Mouse (Mus musculus) retina, adult 2 months (tissue): ENCODE results near the gene Asic5.

Source experiments
- DNase-seq: peaks from one replicate; pipeline ENCODE4 v3.0.0-alpha.2; 2012; ENCODE audit warnings: low read depth, low spot score

Gene Asic5

DNA sequence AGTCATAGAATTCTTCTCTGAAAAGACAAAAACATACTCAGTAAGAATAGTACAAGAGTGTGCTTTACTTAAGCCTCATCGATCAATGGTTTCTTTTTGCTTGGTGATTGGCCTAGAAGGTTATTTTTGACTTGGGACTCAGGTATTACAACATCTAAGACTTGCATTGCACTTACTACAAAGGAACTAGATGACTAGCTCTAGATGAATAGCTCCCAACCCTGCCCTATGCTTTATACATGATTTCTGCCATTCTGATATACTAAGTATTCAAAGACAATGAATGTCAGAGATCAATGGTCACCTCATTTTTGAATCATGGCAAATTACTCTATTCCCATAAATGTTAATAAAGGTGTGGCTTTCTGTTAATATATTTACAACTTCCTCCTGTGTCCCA is 24.9 kb downstream of the Asic5 start:
- DNase-seq = no peak

DNA sequence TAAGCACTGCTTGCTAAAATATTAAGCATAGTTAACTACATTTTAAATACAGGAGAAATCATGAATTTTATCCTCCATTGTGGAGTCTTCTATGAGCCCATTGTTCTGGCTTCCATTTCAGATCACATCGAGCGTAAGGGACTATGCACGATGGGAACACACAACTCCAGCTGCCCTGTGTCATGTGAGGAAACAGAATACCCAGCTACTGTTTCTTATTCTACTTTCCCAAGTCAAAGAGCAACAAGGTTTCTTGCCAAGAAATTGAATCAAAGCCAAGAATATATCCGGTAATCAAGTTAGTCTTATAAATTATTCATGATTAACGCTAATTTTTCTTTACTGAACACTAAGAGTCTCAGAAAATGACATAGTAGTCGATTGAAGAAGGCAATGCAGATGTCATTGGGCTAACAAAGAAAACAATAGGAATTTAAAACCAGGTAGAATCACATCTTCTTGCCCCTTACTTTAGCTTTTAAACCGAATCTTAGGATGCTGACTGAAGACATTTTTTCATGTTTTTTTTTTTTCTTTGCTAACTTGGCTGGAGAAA is 32.1 kb downstream of the Asic5 start:
- no peak for DNase-seq

DNA sequence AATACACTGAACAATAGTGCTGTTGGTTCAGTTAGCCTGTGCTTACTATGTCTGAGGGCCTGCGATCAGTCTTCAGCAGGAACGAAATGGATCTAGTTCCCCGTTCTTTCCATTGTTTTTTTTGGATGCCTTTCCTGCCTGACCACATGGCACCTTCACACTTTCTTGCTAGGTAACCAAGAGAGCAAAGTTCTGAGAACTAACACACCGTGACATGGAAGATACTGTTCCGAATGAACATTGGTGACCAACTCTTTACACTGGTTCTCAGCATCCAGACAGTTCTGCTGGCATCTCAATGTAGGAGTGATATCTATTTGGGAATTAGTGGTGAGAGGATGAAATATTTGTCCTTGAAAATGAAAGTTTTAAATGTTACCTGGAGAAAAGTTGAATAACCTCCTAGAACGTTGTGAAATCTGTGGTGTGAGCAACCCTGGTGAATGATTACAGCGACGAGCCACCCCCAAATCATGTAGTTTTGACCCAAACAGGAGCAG is 40.4 kb downstream of the Asic5 start:
- no peak for DNase-seq

DNA sequence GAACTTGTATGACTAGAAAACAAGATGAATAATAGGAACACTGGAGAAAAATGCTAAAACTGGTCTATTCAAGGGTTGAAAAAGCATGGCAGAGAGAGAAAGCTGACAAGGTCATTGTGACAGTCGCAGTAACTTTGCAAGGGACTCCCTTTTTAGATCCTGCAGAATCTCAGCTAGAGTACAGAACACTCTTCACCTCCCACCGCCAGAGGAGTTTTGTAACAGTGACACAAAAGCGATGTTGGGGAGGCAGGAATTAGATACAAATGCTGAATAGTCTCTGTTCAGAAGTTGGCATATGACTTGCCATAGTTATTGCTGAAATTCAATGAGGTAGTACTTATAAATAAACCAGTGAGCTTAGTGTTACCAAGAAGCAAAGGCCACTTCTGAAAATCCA is 41.0 kb downstream of the Asic5 start:
- no peak for DNase-seq

DNA sequence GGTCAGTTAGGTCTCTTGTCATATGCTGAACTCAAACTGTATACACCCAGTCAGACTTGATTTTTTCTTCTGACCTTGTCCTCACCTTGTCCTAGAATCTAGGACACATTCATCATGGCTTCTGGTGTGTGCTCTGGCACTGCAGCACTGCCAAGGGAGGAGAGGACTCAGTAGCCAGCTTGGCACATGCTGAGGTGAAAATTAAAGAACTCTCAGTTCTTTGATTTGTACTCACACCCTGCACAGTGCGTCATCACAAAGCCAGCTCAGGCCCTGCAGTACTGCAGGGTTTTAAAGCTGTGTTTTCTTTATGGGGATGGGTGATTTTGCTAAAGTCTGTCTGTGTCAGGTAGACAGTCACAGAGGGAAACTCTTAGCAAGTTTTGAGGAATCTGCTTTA is 45.2 kb downstream of the Asic5 start:
- DNase-seq = no peak

GRCm38 (mm10) chr3:82029229-82029628 is 47.1 kb downstream of the Asic5 start:
- DNase-seq = peak; percentile 30

GRCm38 (mm10) chr3:82030008-82030748 is 48.1 kb downstream of the Asic5 start:
- DNase-seq = no peak

GRCm38 (mm10) chr3:82036262-82037044 is 54.4 kb downstream of the Asic5 start:
- no peak for DNase-seq

DNA sequence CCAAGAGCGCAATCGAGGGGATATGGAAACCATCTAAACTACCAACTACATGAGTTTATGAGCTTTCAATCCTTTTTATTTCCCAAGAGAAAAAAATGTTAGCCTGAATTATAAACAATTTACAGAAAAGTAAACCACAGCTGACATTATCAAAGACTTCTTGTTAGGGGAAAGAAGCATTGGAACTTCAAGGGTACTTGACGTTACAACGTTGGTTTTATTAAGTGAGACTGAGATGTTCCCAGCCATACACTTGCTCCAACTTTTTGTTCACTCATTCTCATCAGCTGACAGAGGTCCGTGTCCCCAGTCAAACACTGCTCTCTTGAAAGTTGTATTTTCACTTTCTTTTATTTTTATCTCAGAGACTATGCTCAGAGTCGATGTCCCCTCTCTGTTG is 61.6 kb downstream of the Asic5 start:
- DNase-seq = no peak

GRCm38 (mm10) chr3:82044902-82045301 is 62.8 kb downstream of the Asic5 start:
- DNase-seq = no peak

DNA sequence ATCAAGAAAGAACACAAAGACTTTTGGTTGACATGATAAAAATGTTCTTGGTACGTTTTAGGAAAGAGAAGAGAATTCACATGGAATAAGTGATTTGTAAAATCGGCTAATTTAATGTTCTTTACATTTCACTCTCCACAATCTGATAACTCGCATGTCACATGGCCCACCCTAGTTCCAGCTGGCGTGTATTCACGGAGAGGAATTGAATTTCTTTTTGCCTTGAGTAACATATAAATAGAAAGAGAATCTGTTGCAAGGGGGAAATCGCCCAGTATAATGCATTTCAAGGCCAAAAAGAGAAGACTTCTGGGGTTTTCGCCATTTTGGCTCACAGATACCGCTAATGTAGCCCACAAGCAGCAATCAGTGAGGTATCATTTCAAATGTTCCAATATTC is 64.0 kb downstream of the Asic5 start:
- no peak for DNase-seq

- DNase-seq = no peak
These were observed 65.1 kb downstream of the Asic5 start for GRCm38 (mm10) chr3:82047100-82047753.

GRCm38 (mm10) chr3:82048078-82048477 is 66.0 kb downstream of the Asic5 start:
- DNase-seq = no peak

- DNase-seq = no peak
These were observed 66.6 kb downstream of the Asic5 start for GRCm38 (mm10) chr3:82048681-82049080.

GRCm38 (mm10) chr3:82051468-82051867 is 69.4 kb downstream of the Asic5 start:
- DNase-seq = no peak

DNA sequence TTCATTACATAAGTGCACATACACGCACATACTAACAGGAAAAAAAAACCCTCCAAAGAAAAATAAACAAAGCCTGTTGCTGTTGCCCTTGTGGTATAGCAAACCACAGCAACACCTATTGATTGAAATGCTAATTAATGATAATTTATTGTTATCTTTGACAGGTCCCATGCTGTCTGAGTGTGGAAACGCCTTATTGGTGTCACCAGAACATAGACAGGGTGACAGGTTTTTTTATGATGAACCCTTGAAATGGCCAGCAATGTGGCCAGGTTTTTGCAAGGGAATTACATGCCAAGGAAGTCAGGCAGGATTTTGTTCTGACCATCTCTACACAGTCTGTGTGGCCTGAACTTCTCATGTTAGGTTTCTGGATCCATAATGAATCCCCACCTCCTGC is 69.9 kb downstream of the Asic5 start:
- no peak for DNase-seq

GRCm38 (mm10) chr3:82054283-82054974 is 72.3 kb downstream of the Asic5 start:
- no peak for DNase-seq

GRCm38 (mm10) chr3:82057201-82057600 is 75.1 kb downstream of the Asic5 start:
- DNase-seq = no peak

- no peak for DNase-seq
These were observed 79.5 kb downstream of the Asic5 start for GRCm38 (mm10) chr3:82061402-82062180.

- DNase-seq = no peak
These were observed 85.7 kb downstream of the Asic5 start for GRCm38 (mm10) chr3:82067830-82068229.
